Mouse (Mus musculus): ENCODE measurements around the gene Iqck.

Gene Iqck

DNA sequence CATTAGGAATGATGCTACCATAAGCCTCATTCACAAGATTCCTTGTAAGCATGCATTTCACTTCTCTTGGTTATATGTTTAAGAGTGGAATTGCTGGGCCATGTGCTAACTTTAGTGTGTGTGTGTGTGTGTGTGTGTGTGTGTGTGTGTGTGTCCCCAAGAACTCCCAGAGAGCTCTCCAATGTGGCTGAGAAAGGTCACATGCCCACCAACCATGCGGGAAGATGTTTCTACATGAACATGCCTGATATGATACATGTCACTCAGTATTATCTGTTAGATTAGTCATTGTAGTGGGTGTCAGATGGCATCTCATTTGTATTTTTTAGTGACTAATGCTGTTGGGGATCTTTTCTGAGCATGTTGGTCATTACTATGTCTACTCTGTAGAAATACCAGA lies 99.4 kb downstream of the Iqck start:
- no peak for DNase-seq

DNA sequence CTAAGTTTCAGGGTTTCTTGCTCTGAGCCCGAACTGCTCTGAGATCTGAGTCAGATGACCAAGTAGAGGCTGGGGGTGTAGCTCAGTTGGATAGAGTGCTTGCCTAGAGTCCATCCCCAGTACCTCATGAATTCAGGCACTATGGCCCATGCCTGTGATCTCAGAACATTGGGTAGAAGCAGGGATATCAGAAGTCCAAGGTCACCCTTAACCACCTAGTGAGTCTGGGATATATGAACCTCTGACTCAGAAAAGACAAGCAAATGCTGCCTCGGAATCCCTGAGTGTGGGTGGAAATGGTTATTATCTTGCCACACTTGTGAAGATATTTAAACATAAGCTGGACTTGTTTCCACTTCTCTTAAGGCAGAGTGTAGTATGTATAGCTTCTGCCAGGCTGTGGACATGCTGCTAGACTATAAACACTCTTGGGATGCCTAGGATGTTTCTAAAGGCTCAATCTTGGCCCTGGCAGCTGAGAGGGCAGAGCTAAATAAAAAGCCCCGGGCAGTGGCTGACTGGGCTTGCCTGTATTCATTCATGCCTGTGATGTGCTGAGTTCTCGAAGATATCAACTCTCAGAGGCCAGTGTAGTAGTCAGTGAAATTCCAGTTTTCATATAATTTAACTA lies 101.2 kb downstream of the Iqck start:
- DNase-seq, result no peak

DNA sequence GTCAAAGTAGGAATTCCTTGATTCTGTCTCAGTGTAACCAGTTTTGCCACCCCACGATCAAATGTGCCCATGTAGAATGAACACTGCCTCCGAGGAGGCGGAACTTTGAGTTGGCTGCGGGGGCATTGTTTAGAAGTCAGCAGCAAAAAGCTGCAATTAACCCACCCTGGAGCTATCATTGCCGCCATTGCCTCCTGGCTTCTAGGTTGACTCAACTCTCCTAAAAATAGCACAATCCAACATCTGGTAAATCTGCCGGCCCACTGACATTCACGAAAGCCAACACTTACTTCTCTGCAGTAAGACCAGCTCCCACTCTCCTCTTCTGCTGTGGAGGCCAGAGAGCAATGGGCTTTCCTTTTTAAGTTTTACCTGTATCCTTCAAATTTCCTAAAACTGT lies 103.7 kb downstream of the Iqck start:
- DNase-seq, result no peak

- no peak for DNase-seq
Observed at GRCm38 (mm10) chr7:118964777-118965176, 109.2 kb downstream of the Iqck start.

- no peak for DNase-seq
Observed at GRCm38 (mm10) chr7:118965198-118965597, 109.6 kb downstream of the Iqck start.

DNA sequence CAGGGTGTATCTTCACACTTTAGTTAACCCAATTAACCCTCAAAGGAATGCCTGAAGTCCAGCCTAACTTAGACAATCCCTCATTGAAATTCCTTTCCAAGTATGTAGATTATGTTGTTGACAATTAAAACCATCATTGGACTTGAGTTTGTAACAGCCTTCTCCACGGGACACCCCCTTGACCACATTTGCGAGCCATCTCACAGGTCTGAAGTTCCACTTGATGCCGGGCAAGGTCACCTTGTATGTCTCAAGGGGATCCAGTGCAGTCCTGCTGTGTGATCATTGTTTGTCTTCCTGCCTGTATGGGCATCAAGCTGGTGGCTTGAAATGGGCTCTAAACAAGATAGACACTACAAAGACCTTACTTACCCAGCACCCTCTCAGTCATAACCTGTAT lies 113.3 kb downstream of the Iqck start:
- no peak for DNase-seq

DNA sequence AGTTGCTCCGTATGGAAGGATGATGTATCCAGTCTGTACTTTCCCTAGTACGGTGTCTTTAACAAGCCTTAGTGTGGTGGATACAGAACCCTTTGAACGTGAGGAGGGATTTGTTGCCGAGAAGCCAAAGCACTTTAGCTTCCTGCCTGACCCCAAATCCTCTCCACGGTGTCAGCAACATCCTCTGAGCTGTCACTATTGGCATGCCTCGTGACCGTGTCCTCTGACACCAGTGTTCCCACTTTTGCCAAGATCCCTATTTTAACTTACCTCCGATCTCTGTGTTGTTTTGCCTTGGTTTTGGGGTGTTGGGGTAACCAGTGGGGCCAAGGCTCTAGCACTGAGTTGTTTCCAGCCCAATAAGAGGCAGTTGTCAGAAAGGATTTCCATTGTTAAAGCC lies 115.9 kb downstream of the Iqck start:
- no peak for DNase-seq

DNA sequence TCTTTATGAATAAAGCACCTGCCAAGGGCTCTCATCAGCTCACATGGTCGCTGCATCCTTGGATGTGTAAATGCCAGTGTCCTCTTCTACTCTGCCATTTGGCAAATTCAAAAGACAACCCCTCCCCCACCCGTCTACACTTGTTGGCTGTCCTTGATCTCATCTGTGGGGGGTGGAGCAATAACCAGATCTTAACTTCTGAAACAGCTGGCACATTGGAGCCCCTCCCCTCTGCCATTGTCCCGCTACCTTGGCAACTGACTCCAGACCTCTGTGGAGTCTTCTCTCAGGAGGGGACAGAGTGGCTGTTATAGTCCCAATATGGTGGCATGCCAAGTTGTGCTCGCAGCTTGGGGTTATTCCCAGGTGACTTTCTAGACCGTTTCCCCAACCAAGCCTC lies 116.8 kb downstream of the Iqck start:
- no peak for DNase-seq

DNA sequence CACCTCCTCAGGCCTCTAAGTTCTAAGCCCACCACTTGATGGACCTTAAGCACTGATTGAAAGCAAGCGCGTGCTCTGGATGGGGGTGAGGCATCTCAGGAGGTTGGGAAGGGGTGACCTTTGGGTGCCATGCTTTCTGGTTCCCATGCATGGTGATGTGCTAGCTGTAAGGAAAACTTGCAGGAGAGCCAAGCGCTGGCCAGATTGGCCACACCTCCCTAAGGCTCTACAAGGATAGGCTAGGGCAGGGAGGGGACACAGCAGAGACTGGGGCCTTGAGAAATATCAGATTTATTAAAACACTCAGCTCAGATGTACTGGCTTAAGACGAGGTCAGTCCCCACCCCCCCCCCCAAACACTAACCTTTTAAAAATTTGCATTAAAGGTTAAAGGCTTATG lies 117.8 kb downstream of the Iqck start:
- no peak for DNase-seq

DNA sequence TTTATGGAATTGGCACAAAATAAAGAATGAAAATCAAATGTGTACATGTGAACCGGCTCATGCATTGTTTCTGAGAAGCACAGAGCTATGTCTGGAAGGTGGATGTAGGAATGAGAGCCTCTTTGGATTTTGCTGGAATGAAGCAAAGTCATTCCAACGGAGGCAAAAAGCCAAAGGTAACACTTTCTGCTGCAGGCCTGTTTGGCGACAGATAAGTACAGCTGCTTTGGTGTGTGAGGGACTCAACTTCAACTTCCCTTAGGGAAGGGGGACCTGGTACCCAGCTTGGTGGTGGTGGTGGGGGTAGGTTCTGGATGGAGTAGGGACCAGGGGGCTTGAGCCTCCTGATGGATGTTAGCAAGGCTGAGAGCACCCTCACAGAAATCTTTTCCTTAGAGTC lies 120.3 kb downstream of the Iqck start:
- no peak for DNase-seq

GRCm38 (mm10) chr7:118976414-118977166 lies 121.0 kb downstream of the Iqck start:
- DNase-seq, result peak; percentile 82

DNA sequence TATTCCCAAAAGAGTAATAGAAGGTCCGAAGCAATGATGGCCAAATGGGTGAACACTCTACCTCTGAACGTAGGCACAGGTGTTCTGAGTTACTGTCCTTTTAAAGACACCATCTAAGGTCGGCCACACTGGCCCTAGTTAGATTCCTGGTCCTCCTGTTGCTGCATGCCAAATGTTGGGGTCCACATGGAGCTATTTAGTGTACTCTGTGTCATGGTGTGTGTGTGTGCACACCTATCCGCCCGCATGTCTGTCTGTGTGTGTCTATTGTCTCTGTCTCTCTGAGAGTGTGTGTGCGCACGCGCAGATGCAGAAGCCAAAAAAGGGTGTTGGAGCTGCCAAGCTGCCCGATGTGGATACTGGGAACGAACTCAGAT lies 121.6 kb downstream of the Iqck start:
- DNase-seq, result no peak

- no peak for DNase-seq
Observed at GRCm38 (mm10) chr7:118979121-118979520, 123.6 kb downstream of the Iqck start.

GRCm38 (mm10) chr7:118979708-118980107 lies 124.2 kb downstream of the Iqck start:
- DNase-seq, result no peak

- no peak for DNase-seq
Observed at GRCm38 (mm10) chr7:118981346-118981745, 125.8 kb downstream of the Iqck start.

DNA sequence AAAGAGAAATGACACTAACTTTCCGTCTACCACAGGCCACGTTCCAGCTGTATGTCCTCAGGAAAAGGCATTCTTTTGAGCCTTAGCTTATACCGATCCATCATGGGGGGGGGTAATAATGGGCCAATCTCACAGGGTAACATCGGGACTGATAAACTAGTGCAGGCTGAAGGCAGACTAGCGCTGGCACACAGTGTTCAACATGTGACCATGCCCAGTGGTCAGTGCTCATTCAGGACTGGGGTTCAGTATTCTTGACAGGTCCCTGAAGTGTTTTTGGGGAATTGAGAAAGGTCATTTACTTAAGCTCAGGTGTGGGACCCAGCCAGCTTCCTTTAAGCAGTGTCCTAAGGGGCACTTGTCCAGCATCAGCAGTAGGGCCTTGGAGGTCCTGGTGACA lies 126.3 kb downstream of the Iqck start:
- DNase-seq, result no peak

GRCm38 (mm10) chr7:118982586-118982985 lies 127.0 kb downstream of the Iqck start:
- no peak for DNase-seq

GRCm38 (mm10) chr7:118983961-118984360 lies 128.4 kb downstream of the Iqck start:
- DNase-seq, result peak; percentile 90

- no peak for DNase-seq
Observed at GRCm38 (mm10) chr7:118985786-118986185, 130.2 kb downstream of the Iqck start.

GRCm38 (mm10) chr7:118986369-118986768 lies 130.8 kb downstream of the Iqck start:
- DNase-seq, result no peak

DNA sequence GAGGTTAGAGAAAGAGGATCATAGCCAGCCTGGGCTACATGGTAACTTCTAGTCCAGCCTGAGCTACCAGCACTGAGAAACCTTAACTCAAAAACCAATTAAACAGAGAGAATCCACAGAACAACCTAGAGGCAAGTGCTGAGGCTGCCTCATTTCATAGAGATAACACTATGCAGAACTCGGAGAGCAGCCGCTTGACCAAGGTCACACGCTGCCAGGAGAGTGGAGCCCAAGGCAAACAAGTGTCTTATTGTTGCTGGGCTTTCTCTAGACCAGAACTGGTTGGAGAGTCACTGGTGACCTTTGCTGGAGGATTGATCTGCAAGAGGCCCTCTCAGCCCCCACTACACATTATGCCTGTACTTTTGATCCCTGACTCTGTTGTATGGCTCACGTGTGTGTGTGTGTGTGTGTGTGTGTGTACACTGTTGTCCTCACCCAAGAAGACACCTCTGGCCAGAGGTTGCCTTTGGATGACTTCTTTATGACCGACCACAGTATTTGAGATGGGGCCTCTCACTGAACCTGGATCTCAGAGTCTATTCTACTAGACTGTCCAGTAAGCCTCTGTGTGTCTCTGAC lies 133.8 kb downstream of the Iqck start:
- DNase-seq, result no peak

GRCm38 (mm10) chr7:118990282-118990681 lies 134.7 kb downstream of the Iqck start:
- peak; percentile 87 for DNase-seq

GRCm38 (mm10) chr7:118991341-118991884 lies 135.9 kb downstream of the Iqck start:
- DNase-seq, result no peak

- no peak for DNase-seq
Observed at GRCm38 (mm10) chr7:118992080-118992560, 136.6 kb downstream of the Iqck start.

All from layer of hippocampus, adult 9-11 months (tissue).